Mouse (Mus musculus) embryonic facial prominence, embryonic 10.5 days (tissue): ENCODE results near the gene Rsbn1l. TPM values are rescaled to one million over a fixed set of nuclear protein-coding genes. Genes with fewer than 3 reads are reported as not detected.

ENCODE experiments used
- DNase-seq: peaks from one replicate; pipeline ENCODE4 v3.0.0-alpha.2; 2017; ENCODE audit warnings: low spot score
- H3K27ac ChIP-seq: fragments of 300-500 bp; sonication (generic); replicated peaks from 2 replicates; pipeline ENCODE4 v1.5.1; 2016; ENCODE audit warnings: mild to moderate bottlenecking
- H3K27me3 ChIP-seq: fragments of 300-500 bp; sonication (generic); replicated peaks from 2 replicates; pipeline ENCODE4 v1.6.1; 2016; ENCODE audit warnings: low read depth, mild to moderate bottlenecking; ENCODE audit not compliant: poor library complexity, severe bottlenecking
- H3K36me3 ChIP-seq: fragments of 300-500 bp; sonication (generic); replicated peaks from 2 replicates; pipeline ENCODE4 v1.6.1; 2016; ENCODE audit warnings: mild to moderate bottlenecking, moderate library complexity
- H3K4me1 ChIP-seq: fragments of 300-500 bp; sonication (generic); 2 replicates; pipeline ENCODE4 v1.6.1; 2016
- H3K4me3 ChIP-seq: fragments of 300-500 bp; sonication (generic); 2 replicates; pipeline ENCODE4 v1.5.1; 2016; ENCODE audit warnings: mild to moderate bottlenecking, moderate library complexity
- H3K9me3 ChIP-seq: fragments of 300-500 bp; sonication (generic); 2 replicates; pipeline ENCODE4 v1.6.1; 2016; ENCODE audit warnings: mild to moderate bottlenecking
- WGBS: fragments of 180-500 bp; shearing (Covaris S2); methylation state at CpG from one replicate; pipeline ENCODE4 v1.1.7; 2016; 5-methylcytosine and 5-hydroxymethylcytosine counted together
- polyA plus RNA-seq: library from polyadenylated mRNA; unstranded; fragments of >200 nt; fragmentation: Nextera tagmentation; extraction: Ambion mirVana; gene quantifications from 2 replicates; pipeline ENCODE4 v1.2.1, GENCODE M21; 2016

The Rsbn1l gene
- 4.7 and 5.0 TPM in 2 replicates for polyA plus RNA-seq

DNA sequence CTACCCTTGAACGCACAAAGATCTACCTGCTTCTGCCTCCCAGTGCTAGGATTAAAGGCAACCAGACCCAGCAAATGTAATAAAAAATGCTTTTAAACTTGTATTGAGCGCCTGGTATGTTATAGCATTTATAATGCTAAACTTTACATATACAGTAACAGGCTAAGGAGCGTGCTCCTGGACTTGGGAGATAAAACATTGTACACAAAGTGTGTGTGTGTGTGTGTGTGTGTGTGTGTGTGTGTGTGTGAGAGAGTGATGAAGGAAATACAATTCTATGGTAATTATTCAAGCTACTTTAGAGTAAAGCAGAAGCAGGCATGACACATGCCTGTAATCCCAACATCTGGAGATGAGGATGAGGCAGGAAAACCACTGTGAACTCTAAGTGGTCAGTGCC, at the start of gene Rsbn1l:
Gene Rsbn1l (minus strand): TSS at position 101 of the 400 bp plus-strand sequence.
- no peak within 1 kb of the TSS for H3K27ac ChIP-seq
- H3K36me3 ChIP-seq: peaks cover 15% of the 10 kb centered on the region
- no peak for DNase-seq
- H3K4me3 ChIP-seq: no peak within 1 kb of the TSS
- WGBS: 94% methylated on average over 3 of the region's 3 CpGs
- no peaks in the 10 kb centered on the region for H3K27me3 ChIP-seq
- peaks cover 9% of the 10 kb centered on the region; the same call in 1 of the 2 replicates for H3K9me3 ChIP-seq
- 0 out of 2 replicates have a peak, but pooled peaks cover 7% of the 10 kb centered on the region for H3K4me1 ChIP-seq

DNA sequence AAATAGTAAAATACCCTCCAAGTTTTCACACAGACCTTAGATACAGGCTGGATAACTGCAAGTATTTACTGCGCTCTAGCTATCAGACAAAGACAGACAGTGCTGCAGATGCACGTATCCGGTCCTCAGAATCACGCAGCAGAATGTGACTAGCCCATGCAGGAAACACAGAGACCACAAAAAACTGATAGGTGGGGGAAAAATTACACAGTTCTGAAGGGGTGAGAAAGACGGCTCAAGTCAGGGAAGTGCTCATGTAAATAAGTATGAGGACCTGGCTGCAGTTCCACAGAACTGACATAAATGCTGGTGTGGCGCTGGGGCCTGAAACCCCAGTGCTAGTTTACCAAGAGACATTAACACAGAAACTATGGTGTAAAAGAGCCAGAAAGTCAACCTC, 46.5 kb upstream of the Rsbn1l start:
- Histone ChIP-seq H3K27me3 (no peaks in the 10 kb centered on the region), H3K4me3 (no peak overlapping the region), H3K4me1 (no peaks in the 10 kb centered on the region), H3K9me3 (peaks cover 7% of the 10 kb centered on the region; the same call in 1 of the 2 replicates), H3K27ac (no peak overlapping the region), H3K36me3 (peaks cover 88% of the 10 kb centered on the region)
- 97% methylated on average over 6 of the region's 6 CpGs for WGBS
- no peak for DNase-seq

DNA sequence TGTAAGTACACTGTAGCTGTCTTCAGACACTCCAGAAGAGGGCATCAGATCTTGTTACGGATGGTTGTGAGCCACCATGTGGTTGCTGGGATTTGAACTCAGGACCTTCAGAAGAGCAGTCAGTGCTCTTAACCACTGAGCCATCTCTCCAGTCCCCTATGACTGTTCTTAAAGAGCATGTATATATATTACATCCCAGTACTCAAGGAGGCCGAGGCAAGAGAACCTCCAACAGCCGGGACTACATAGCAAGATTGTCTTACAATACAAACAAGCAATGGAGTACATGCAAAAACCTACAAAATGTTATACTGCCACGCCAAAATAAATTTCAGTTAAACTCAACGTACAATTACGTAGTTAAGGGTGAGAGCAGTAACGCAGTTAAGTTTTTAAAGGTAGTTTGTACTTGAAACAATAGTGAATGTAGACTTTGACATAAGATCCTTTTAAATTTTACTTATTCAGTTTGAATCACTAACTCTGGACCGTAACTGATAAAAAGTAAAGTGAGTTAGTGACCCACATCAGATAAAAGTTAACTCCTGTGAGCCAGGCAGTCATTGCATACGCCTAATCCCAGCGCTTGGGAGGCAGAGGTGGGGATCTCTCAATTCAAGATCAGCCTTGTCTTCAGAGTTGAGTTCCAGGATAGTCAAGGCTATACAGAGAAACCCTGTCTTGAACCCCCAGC, 45.6 kb upstream of the Rsbn1l start:
- no peak for DNase-seq
- Histone ChIP-seq H3K27ac (no peak overlapping the region), H3K4me3 (no peak overlapping the region), H3K9me3 (peaks cover 7% of the 10 kb centered on the region; the same call in 1 of the 2 replicates), H3K36me3 (peaks cover 90% of the 10 kb centered on the region), H3K27me3 (no peaks in the 10 kb centered on the region), H3K4me1 (no peaks in the 10 kb centered on the region)
- 93% methylated on average over 10 of the region's 10 CpGs for WGBS

DNA sequence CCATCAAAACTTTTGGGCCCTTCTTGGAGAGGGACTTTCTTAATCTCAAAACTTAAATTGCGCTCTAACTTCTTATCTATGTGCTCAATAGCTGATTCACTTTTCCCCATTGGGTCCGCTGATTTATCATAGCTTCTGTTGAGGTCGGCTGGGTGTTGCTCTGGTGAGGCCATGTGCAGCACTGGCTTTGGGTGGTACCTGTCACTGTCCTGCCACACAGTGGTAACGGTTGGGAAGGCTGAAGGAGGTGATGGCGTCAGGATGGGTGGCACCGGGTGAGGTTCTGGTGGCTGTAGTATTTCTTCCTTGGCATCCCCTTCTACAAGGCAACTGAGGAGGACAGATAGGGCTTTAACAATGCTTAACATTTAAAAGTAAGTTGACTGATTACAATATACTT, 42.2 kb upstream of the Rsbn1l start:
- 97% methylated on average over 6 of the region's 6 CpGs for WGBS
- no peaks in the 10 kb centered on the region for H3K27me3 ChIP-seq
- no peaks in the 10 kb centered on the region for H3K4me1 ChIP-seq
- no peak for DNase-seq
- no peak overlapping the region for H3K4me3 ChIP-seq
- peaks cover 98% of the 10 kb centered on the region for H3K36me3 ChIP-seq
- H3K27ac ChIP-seq: no peak overlapping the region
- peaks cover 7% of the 10 kb centered on the region; the same call in 1 of the 2 replicates for H3K9me3 ChIP-seq

DNA sequence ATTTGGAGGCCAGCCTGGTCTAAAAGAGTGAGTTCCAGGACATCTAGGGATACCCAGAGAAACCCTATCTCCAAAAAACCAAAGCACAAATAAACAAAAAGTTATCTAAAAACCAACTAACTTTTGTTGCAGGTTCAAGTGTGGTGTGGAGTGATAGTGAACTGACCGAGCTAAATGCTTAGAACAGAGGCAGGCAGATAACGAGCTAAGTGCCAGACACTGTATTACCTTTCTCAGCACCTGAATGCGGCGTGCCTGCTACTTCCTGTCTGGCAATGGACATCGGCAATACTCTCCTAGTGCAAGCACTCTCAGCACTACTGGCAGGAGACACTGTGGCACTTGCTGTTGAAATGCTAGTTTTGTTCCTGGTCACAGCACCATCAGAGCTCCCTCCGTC, 41.4 kb upstream of the Rsbn1l start:
- 94% methylated on average over 6 of the region's 6 CpGs for WGBS
- H3K36me3 ChIP-seq: peaks cover 98% of the 10 kb centered on the region
- H3K27ac ChIP-seq: no peak overlapping the region
- no peaks in the 10 kb centered on the region for H3K27me3 ChIP-seq
- no peak for DNase-seq
- peaks cover 7% of the 10 kb centered on the region; the same call in 1 of the 2 replicates for H3K9me3 ChIP-seq
- no peak overlapping the region for H3K4me3 ChIP-seq
- no peaks in the 10 kb centered on the region for H3K4me1 ChIP-seq

DNA sequence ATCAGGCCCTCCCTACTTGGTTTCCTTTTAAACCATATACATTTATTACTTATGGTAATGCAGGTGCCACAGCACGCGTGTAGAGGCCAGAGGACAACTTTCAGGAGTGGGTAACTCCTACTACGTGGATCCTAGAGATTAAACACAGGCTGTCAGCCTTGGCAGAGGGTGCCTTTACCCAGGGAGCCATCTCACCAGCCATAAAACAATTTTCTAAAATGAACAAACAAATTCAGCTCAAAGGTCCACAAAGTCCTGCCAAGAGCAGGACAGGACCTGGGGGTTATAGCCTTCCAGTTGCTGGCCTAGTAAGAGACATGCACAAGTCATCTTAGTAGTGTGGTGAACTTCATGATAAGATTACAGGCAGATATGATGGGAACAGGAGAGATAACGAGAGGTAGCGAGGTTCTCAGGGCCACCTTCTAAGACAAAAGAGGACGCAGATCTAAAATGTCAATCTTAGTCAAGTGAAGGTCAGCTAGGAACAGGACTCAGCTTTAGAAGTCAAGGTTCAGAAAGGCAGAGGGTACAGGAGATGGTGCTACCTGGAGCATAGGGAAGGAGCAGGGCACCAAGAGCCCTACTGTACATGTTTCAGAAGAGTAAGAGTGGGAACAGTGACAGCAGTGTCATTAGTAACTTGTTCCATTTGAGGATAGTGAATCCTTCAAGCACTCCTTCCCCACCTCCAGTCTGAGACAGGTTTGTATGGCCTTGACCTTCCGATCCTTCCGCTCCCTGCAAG, 34.0 kb upstream of the Rsbn1l start:
- WGBS: 96% methylated on average over 8 of the region's 8 CpGs
- H3K36me3 ChIP-seq: peaks cover 97% of the 10 kb centered on the region
- no peak for DNase-seq

DNA sequence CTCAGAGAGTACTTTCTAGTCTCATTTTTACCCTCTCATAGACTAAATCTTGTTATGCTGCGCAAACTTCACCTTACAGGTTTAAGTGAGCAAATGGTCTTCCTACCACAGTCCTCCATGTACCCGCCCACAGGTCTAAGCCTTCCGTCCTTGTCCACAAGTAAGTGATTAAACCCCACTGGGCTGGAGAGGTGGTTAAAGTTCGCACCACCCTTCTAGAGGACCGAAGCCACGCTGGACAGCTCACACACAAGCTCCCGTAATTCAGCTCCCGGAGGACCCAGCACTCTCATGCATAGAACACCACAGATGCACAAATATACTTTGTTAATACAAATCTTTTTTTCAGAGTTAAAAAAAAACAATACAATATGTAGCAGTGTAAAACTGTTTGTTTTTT, 30.1 kb upstream of the Rsbn1l start:
- Histone ChIP-seq H3K9me3 (no peaks in the 10 kb centered on the region), H3K36me3 (peaks cover 69% of the 10 kb centered on the region), H3K4me1 (no peaks in the 10 kb centered on the region), H3K4me3 (no peak overlapping the region), H3K27me3 (no peaks in the 10 kb centered on the region), H3K27ac (no peak overlapping the region)
- 93% methylated on average over 8 of the region's 8 CpGs for WGBS
- DNase-seq: no peak

More for the DNA sequence above, 34.0 kb upstream of the Rsbn1l start:
- no peak overlapping the region for H3K4me3 ChIP-seq
- no peaks in the 10 kb centered on the region for H3K27me3 ChIP-seq
- H3K27ac ChIP-seq: no peak overlapping the region
- H3K4me1 ChIP-seq: no peaks in the 10 kb centered on the region
- no peaks in the 10 kb centered on the region for H3K9me3 ChIP-seq

DNA sequence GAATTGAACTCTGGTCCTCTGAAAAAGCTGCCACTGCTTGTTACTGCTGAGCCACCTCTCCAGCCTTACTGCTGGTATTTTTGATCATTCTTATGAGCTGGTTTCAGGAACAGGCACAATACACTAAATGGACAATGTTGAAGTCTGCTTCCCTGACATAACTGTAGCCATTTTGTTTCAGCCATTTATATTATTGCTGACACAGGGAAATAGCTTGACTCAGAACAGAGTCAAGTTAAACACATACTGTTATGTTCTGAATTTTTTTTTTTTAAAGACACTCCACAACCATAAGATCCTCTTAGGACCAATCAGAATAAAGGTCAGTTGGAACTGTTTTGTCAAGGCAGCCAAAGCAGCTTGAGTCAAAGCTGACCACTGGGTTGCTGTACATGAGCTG, 27.3 kb upstream of the Rsbn1l start:
- H3K9me3 ChIP-seq: no peaks in the 10 kb centered on the region
- no peak overlapping the region for H3K27ac ChIP-seq
- no peak overlapping the region for H3K4me3 ChIP-seq
- H3K4me1 ChIP-seq: no peaks in the 10 kb centered on the region
- H3K36me3 ChIP-seq: peaks cover 42% of the 10 kb centered on the region
- no peaks in the 10 kb centered on the region for H3K27me3 ChIP-seq
- DNase-seq: no peak

DNA sequence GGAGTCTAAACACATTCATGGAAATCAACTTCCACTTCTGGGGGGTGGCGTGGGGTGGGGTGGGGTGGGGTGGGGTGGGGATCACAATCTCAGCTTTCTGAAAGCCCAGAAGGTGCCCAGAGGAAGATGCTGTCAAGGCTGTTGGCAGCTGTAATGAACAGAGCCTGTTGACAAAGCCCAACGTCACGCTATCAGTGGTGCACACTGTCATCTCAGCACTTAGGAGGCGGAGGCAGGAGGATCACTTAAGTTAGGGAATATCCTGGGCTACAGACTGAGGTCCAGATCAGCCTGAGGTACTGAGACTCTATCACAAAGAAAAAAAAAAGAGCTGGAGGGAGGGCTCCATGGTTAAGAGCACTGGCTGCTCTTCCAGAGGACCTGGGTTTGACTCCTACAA, 18.5 kb upstream of the Rsbn1l start:
- no peaks in the 10 kb centered on the region for H3K27me3 ChIP-seq
- H3K36me3 ChIP-seq: no peaks in the 10 kb centered on the region
- no peak overlapping the region for H3K27ac ChIP-seq
- no peaks in the 10 kb centered on the region for H3K9me3 ChIP-seq
- WGBS: 80% methylated on average over 4 of the region's 4 CpGs
- H3K4me1 ChIP-seq: peaks cover 5% of the 10 kb centered on the region
- no peak overlapping the region for H3K4me3 ChIP-seq
- no peak for DNase-seq

DNA sequence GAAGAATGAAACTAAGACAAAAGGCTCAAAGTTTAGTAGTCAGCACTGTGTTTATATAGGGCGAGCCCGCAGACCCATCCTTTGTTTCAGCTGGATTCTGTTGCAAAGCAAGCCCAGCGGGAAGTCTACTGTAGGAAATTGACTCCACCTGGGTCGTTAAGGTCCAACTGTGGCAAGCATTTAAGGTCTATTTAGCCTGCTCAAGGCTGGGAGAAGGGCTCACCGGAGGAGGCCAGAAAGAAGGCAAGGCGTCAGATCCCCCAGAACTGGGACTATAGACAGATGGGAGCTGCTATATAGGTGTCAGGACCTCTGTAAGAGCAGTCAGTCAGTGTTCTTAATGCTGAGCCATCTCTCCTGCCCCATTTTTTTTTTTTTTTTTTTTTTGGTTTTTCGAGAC, 17.8 kb upstream of the Rsbn1l start:
- Histone ChIP-seq H3K27me3 (no peaks in the 10 kb centered on the region), H3K4me3 (no peak overlapping the region), H3K36me3 (no peaks in the 10 kb centered on the region), H3K4me1 (peaks cover 5% of the 10 kb centered on the region), H3K9me3 (no peaks in the 10 kb centered on the region), H3K27ac (no peak overlapping the region)
- 16% methylated on average over 7 of the region's 7 CpGs for WGBS
- DNase-seq: peak; percentile 27

DNA sequence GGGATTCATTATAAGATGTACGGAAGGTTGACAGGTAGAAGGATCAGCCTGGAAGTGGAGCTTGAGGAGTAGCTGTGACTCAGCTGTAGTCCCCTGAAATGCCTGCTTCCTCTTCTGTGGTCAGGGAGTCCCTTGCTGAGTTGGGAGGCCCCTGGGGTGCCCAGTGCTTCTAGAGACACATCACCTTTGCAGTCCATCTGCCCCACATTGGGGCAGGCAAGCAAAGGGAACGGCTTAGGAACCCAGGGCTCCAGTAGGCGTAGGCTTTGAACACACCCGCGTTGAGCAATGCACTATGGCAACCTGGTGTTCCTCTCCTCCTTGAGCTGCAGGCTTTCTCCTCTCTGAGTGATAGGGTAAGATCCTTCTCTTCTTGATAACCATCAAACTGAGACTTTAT, 16.9 kb upstream of the Rsbn1l start:
- no peak overlapping the region for H3K4me3 ChIP-seq
- no peaks in the 10 kb centered on the region for H3K36me3 ChIP-seq
- peaks cover 13% of the 10 kb centered on the region for H3K4me1 ChIP-seq
- WGBS: 73% methylated on average over 5 of the region's 5 CpGs
- H3K27ac ChIP-seq: no peak overlapping the region
- no peaks in the 10 kb centered on the region for H3K27me3 ChIP-seq
- H3K9me3 ChIP-seq: no peaks in the 10 kb centered on the region
- no peak for DNase-seq

DNA sequence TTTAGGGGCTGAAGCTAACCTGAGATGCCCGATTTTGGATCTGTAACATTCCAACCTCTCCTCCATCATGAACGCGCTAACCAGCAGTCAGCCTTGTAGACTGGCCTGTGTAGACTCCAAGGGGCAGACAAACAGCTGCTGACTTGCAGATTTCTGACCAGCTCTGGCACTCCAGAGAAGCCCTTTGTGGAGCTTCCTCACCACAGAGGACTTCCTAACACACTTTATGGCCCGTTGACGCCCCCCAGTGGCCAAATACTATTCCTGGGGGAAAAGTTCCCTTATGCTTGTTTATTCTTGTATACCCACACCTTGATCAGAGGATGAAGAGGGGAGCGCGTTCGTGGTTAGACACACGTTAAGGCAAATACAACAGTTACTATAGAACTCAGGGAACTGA, 12.8 kb upstream of the Rsbn1l start:
- H3K27ac ChIP-seq: no peak overlapping the region
- no peaks in the 10 kb centered on the region for H3K27me3 ChIP-seq
- peaks cover 14% of the 10 kb centered on the region for H3K4me1 ChIP-seq
- peak; percentile 44 for DNase-seq
- H3K4me3 ChIP-seq: no peak overlapping the region
- no peaks in the 10 kb centered on the region for H3K36me3 ChIP-seq
- H3K9me3 ChIP-seq: no peaks in the 10 kb centered on the region
- WGBS: 67% methylated on average over 9 of the region's 9 CpGs

DNA sequence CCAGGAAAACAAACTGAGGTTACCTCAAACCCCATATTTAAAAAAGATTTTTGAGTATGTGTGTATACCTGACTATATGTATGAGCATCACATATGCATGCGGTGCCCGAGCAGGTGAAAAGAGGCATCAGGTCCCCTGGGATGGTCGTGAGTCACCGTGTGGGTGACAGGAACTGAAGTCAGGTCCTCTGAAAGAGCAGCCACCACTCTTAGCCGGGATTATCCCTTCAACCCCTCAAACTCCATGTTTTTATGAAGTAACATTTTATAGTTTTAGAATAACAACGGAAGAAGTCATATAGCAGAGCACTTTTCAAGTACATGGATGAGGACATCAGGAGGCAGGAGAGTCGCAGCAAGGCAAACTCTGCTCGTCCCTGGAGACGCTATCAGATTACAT, 12.3 kb upstream of the Rsbn1l start:
- H3K27me3 ChIP-seq: no peaks in the 10 kb centered on the region
- 70% methylated on average over 9 of the region's 9 CpGs for WGBS
- H3K4me3 ChIP-seq: no peak overlapping the region
- no peaks in the 10 kb centered on the region for H3K9me3 ChIP-seq
- no peak for DNase-seq
- peaks cover 11% of the 10 kb centered on the region; the same call in 1 of the 2 replicates for H3K4me1 ChIP-seq
- H3K27ac ChIP-seq: no peak overlapping the region
- H3K36me3 ChIP-seq: no peaks in the 10 kb centered on the region
